21 mouse cellular contexts compared by ENCODE assay signal in genomic region chr15:98887526-98887925, GRCm38 (mm10). TPM values are rescaled to one million over a fixed set of nuclear protein-coding genes. Genes with fewer than 3 reads are reported as not detected.
"Had no signal": no experiment of that assay in that cellular context is flagged by ENCODE, and none has a peak within 500 bp of the region (broad histone marks: within the 10 kb centered on the region; RNA-seq: fewer than 3 reads in every experiment).

No protein-coding gene starts in this region.

- H3K36me3 ChIP-seq: lung, embryonic 15.5 days; midbrain, embryonic 13.5 days; midbrain, embryonic 15.5 days; neural tube, embryonic 13.5 days; neural tube, embryonic 15.5 days had no signal

- H3K4me2 ChIP-seq: lung, embryonic 15.5 days; midbrain, embryonic 11.5 days; midbrain, embryonic 13.5 days; midbrain, embryonic 15.5 days; neural tube, embryonic 13.5 days; neural tube, embryonic 15.5 days had no signal

- H3K4me3 ChIP-seq: lung, embryonic 15.5 days; megakaryocyte, embryonic 14.5 days; midbrain, embryonic 13.5 days; midbrain, embryonic 15.5 days; neural tube, embryonic 13.5 days; neural tube, embryonic 15.5 days had no signal

- H3K9ac ChIP-seq: liver, postnatal 0 days; lung, embryonic 15.5 days; midbrain, embryonic 13.5 days; midbrain, embryonic 15.5 days; neural tube, embryonic 13.5 days; neural tube, embryonic 15.5 days had no signal

- ATAC-seq: liver, postnatal 0 days; lung, postnatal 0 days; midbrain, embryonic 13.5 days; midbrain, embryonic 15.5 days had no signal

- H3K4me1 ChIP-seq: midbrain, embryonic 13.5 days; midbrain, embryonic 15.5 days had no signal

- DNase-seq: liver, postnatal 0 days; lung, adult 2 months; lung, postnatal 14 days; lung, postnatal 36 days; retina, postnatal 1 day; right cerebral cortex, adult 18-20 months; right cerebral cortex, postnatal 25 days; right cerebral cortex, postnatal 4 days; spleen, adult 18-20 months; thymus, adult 18-20 months; thymus, postnatal 14 days; thymus, postnatal 36 days had no signal

- H3K27ac ChIP-seq: lung, embryonic 15.5 days; macrophage; midbrain, embryonic 13.5 days; midbrain, embryonic 15.5 days; neural tube, embryonic 13.5 days; neural tube, embryonic 15.5 days had no signal

- H3K9me3 ChIP-seq: lung, embryonic 15.5 days; megakaryocyte, embryonic 14.5 days; midbrain, embryonic 13.5 days; midbrain, embryonic 15.5 days; neural tube, embryonic 13.5 days; neural tube, embryonic 15.5 days had no signal

RNA-seq across cellular contexts. Expression of gene Dhh, which starts 10.8 kb away (rescaled TPM):
- polyA plus RNA-seq: liver, postnatal 0 days; macrophage had no signal
